11 mouse cellular contexts compared by ENCODE assay signal in the genomic region with DNA sequence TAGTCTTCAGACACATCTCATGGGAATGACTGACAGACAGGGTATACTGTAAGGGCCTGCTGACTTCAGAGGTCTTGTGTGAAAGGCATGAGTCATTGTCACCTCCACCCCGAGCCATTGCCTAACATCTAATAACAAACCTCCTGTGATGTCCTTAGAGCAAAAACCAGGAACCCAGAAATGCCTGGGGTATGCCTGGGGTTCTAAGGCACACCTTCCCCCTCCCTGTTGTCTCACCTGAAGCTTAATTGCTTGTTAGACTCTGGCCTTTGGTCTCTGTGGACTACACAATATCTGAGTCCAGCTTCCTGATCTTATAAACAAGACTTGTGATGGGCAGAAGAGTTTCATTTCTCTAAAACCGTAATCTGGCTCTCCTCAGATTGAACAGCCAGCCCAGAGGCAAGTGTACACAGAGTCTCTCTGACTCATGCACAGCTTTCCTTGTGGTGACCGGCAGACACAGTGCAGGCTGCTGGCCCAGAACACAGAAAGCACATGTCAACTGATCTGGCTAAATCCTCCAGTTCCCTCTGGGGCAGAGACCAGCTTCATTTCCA.
A peak's percentile ranks its signal among the peaks of the same experiment; 100 is the strongest.
DNase-seq lines count a peak whose midpoint lies in the region; ATAC-seq lines count a peak whose summit lies in the region.
"Had no signal": no experiment of that assay in that cellular context is flagged by ENCODE, and none has a peak within 500 bp of the region (broad histone marks: within the 10 kb centered on the region; RNA-seq: fewer than 3 reads in every experiment).

No protein-coding gene starts in this region.

- DNase-seq in limb, embryonic 10.5 days (ENCODE audit: low spot score) = no peak
- DNase-seq in brain, adult 2 months (ENCODE audit: low read depth, low spot score) = peak; percentile 31
- no peak for DNase-seq in ovary, postnatal 10 days (ENCODE audit: low spot score)
- DNase-seq: cerebellum, postnatal 10 days; lung, embryonic 14.5 days had no signal

- H3K27me3 ChIP-seq in limb, embryonic 12.5 days = no peaks in the 10 kb centered on the region
- no peaks in the 10 kb centered on the region for H3K27me3 ChIP-seq in limb, embryonic 10.5 days (ENCODE audit: low read depth, poor library complexity, severe bottlenecking)
- no peaks in the 10 kb centered on the region for H3K27me3 ChIP-seq in heart, embryonic 13.5 days (replicated peaks)
- H3K27me3 ChIP-seq: neural tube, embryonic 13.5 days had no signal

- no peak for ATAC-seq in limb, embryonic 12.5 days (ENCODE audit: insufficient number of reproducible peaks, insufficient read depth, low FRiP score, low TSS enrichment, low read depth)
- no peak for ATAC-seq in heart, embryonic 13.5 days (ENCODE audit: extremely low read depth, insufficient number of reproducible peaks, low FRiP score, low TSS enrichment)
- peak; percentile 75 for ATAC-seq in monocyte, adult 5-6 weeks (replicated peaks; ENCODE audit: insufficient number of reproducible peaks, low FRiP score, low TSS enrichment, poor library complexity, severe bottlenecking)
- no peak for ATAC-seq in cerebellum, adult (ENCODE audit: insufficient number of reproducible peaks, low FRiP score, low TSS enrichment)

- H3K27ac ChIP-seq in limb, embryonic 12.5 days = 0 out of 2 replicates have a peak overlapping the region, but pooled peaks have one; percentile 2
- H3K27ac ChIP-seq in limb, embryonic 10.5 days = no peak overlapping the region
- H3K27ac ChIP-seq in heart, embryonic 13.5 days (replicated peaks) = peak overlapping the region; percentile 26; the same call in 1 of the 2 replicates
- H3K27ac ChIP-seq: kidney, postnatal 0 days; neural tube, embryonic 13.5 days had no signal

- H3K4me1 ChIP-seq in limb, embryonic 12.5 days (replicated peaks) = peaks cover 23% of the 10 kb centered on the region
- H3K4me1 ChIP-seq in limb, embryonic 10.5 days = peaks cover 42% of the 10 kb centered on the region
- H3K4me1 ChIP-seq in heart, embryonic 13.5 days = peaks cover 51% of the 10 kb centered on the region

- no peak overlapping the region for H3K4me3 ChIP-seq in limb, embryonic 12.5 days (replicated peaks)
- H3K4me3 ChIP-seq in limb, embryonic 10.5 days = no peak overlapping the region
- no peak overlapping the region for H3K4me3 ChIP-seq in heart, embryonic 13.5 days
- H3K4me3 ChIP-seq: neural tube, embryonic 13.5 days had no signal

- H3K36me3 ChIP-seq in limb, embryonic 12.5 days = no peaks in the 10 kb centered on the region
- H3K36me3 ChIP-seq in limb, embryonic 10.5 days = no peaks in the 10 kb centered on the region
- no peaks in the 10 kb centered on the region for H3K36me3 ChIP-seq in heart, embryonic 13.5 days
- H3K36me3 ChIP-seq: neural tube, embryonic 13.5 days had no signal

- no peaks in the 10 kb centered on the region for H3K9me3 ChIP-seq in limb, embryonic 12.5 days
- no peaks in the 10 kb centered on the region for H3K9me3 ChIP-seq in limb, embryonic 10.5 days (replicated peaks)
- H3K9me3 ChIP-seq in heart, embryonic 13.5 days = no peaks in the 10 kb centered on the region
- H3K9me3 ChIP-seq: neural tube, embryonic 13.5 days had no signal

- H3K9ac ChIP-seq in limb, embryonic 12.5 days (replicated peaks) = no peak overlapping the region
- 0 out of 2 replicates have a peak overlapping the region, but pooled peaks have one; percentile 12 for H3K9ac ChIP-seq in heart, embryonic 13.5 days
- H3K9ac ChIP-seq: lung, embryonic 14.5 days; neural tube, embryonic 13.5 days had no signal

- H3K4me2 ChIP-seq in limb, embryonic 12.5 days = no peak overlapping the region
- H3K4me2 ChIP-seq in heart, embryonic 13.5 days = no peak overlapping the region
- H3K4me2 ChIP-seq: lung, embryonic 14.5 days; neural tube, embryonic 13.5 days had no signal

- 66% methylated on average over 3 of the region's 3 CpGs for WGBS in limb, embryonic 12.5 days
- WGBS in limb, embryonic 10.5 days = 84% methylated on average over 3 of the region's 3 CpGs
- WGBS in heart, embryonic 13.5 days = 52% methylated on average over 3 of the region's 3 CpGs
